7 mouse cellular contexts compared by ENCODE assay signal in genomic region chr7:31168412-31168811, GRCm38 (mm10). TPM values are rescaled to one million over a fixed set of nuclear protein-coding genes. Genes with fewer than 3 reads are reported as not detected.
DNase-seq lines count a peak whose midpoint lies in the region; ATAC-seq and TF ChIP-seq lines count a peak whose summit lies in the region.

No protein-coding gene starts in this region.

- H3K9me3 ChIP-seq in CH12.LX (replicated peaks; ENCODE audit: low read length) = no peaks in the 10 kb centered on the region
- H3K9me3 ChIP-seq in megakaryocyte, embryonic 14.5 days = peaks cover 14% of the 10 kb centered on the region
- H3K9me3 ChIP-seq in hindbrain, embryonic 14.5 days (ENCODE audit: control insufficient read depth, low read length) = 0 out of 2 replicates have a peak, but pooled peaks cover 4% of the 10 kb centered on the region
- no peaks in the 10 kb centered on the region for H3K9me3 ChIP-seq in midbrain, postnatal 0 days (ENCODE audit: low read length)

- no peak for TF ChIP-seq EP300 in CH12.LX (IDR thresholded peaks at IDR 0.05; ENCODE audit: low read length)

- H3K36me3 ChIP-seq in CH12.LX (replicated peaks in 1 of 2; ENCODE audit: control insufficient read depth in 1 of 2, insufficient read depth in 1 of 2, low read length in 1 of 2) = no peaks in the 10 kb centered on the region
- H3K36me3 ChIP-seq in megakaryocyte, embryonic 14.5 days (replicated peaks; ENCODE audit: low read length) = no peaks in the 10 kb centered on the region
- no peaks in the 10 kb centered on the region for H3K36me3 ChIP-seq in hindbrain, embryonic 14.5 days (replicated peaks; ENCODE audit: control insufficient read depth, insufficient read depth)
- no peaks in the 10 kb centered on the region for H3K36me3 ChIP-seq in midbrain, postnatal 0 days (ENCODE audit: insufficient read depth, low read length)

- H3K9ac ChIP-seq in CH12.LX (ENCODE audit: insufficient read depth, low read depth) = no peak overlapping the region
- no peak overlapping the region for H3K9ac ChIP-seq in hindbrain, embryonic 14.5 days
- no peak overlapping the region for H3K9ac ChIP-seq in midbrain, postnatal 0 days (replicated peaks; ENCODE audit: low read length, poor library complexity, severe bottlenecking)

- no peak for TF ChIP-seq RAD21 in CH12.LX (IDR thresholded peaks at IDR 0.05; ENCODE audit: low read depth, low read length)

- dilution Hi-C loops in CH12.LX (cut with MboI; ENCODE audit: extremely low pct_ligation_motif_present, extremely low pct_unique_long_range_greater_than_20kb, low sequenced_read_pairs) = no loop called here

- in situ Hi-C loops in CH12.LX (cut with MboI; ENCODE audit: low pct_ligation_motif_present, low pct_unique_long_range_greater_than_20kb, low sequenced_read_pairs) = no loop called here

- peaks cover 6 to 9% of the 10 kb centered on the region in 2 experiments; a peak in 3 of 4 replicates for H3K4me1 ChIP-seq in CH12.LX (ENCODE audit: control insufficient read depth in 1 of 2, insufficient read depth in 2 of 2)
- peaks cover 63% of the 10 kb centered on the region for H3K4me1 ChIP-seq in megakaryocyte, embryonic 14.5 days
- no peaks in the 10 kb centered on the region for H3K4me1 ChIP-seq in hindbrain, embryonic 14.5 days (replicated peaks; ENCODE audit: control insufficient read depth, insufficient read depth, low read length)
- H3K4me1 ChIP-seq in midbrain, postnatal 0 days (ENCODE audit: insufficient read depth, low read length) = no peaks in the 10 kb centered on the region

- no peak overlapping the region for H3K4me2 ChIP-seq in CH12.LX (ENCODE audit: insufficient read depth, low read depth, poor library complexity, severe bottlenecking)
- H3K4me2 ChIP-seq in hindbrain, embryonic 14.5 days (replicated peaks) = no peak overlapping the region
- H3K4me2 ChIP-seq in midbrain, postnatal 0 days (ENCODE audit: low read depth, low read length, poor library complexity, severe bottlenecking) = no peak overlapping the region

- H3K79me2 ChIP-seq in CH12.LX (replicated peaks; ENCODE audit: control insufficient read depth, extremely low read depth, insufficient read depth, poor library complexity, severe bottlenecking) = no peaks in the 10 kb centered on the region

- no peak overlapping the region for H3K27ac ChIP-seq in CH12.LX (ENCODE audit: insufficient read depth, low read depth)
- H3K27ac ChIP-seq in hindbrain, embryonic 14.5 days = no peak overlapping the region
- H3K27ac ChIP-seq in midbrain, postnatal 0 days (ENCODE audit: low read depth, low read length) = no peak overlapping the region

- H3K4me3 ChIP-seq in CH12.LX (replicated peaks in 1 of 3; ENCODE audit: low read depth in 2 of 3, low read length in 2 of 3, poor library complexity in 1 of 3) = no peak overlapping the region
- peak overlapping the region; percentile 75 for H3K4me3 ChIP-seq in megakaryocyte, embryonic 14.5 days (replicated peaks)
- no peak overlapping the region for H3K4me3 ChIP-seq in hindbrain, embryonic 14.5 days (replicated peaks; ENCODE audit: low read length)
- H3K4me3 ChIP-seq in midbrain, postnatal 0 days (ENCODE audit: low read depth, low read length) = no peak overlapping the region

- no peaks in the 10 kb centered on the region for H3K27me3 ChIP-seq in CH12.LX (replicated peaks)
- H3K27me3 ChIP-seq in megakaryocyte, embryonic 14.5 days (replicated peaks) = peaks cover under 1% of the 10 kb centered on the region
- no peaks in the 10 kb centered on the region for H3K27me3 ChIP-seq in hindbrain, embryonic 14.5 days (ENCODE audit: control insufficient read depth, insufficient read depth, low read length)
- no peaks in the 10 kb centered on the region for H3K27me3 ChIP-seq in midbrain, postnatal 0 days (ENCODE audit: insufficient read depth, low read length)

- 65% methylated on average over 8 of the region's 8 CpGs for WGBS in hindbrain, embryonic 14.5 days
- 65% methylated on average over 8 of the region's 8 CpGs for WGBS in midbrain, postnatal 0 days

- no peak for DNase-seq in CH12.LX (ENCODE audit: extremely low read depth)
- DNase-seq in kidney, postnatal 25 days = peak; percentile 48 to 76
- no peak for DNase-seq in hindbrain, embryonic 14.5 days (ENCODE audit: low spot score)
- no peak for DNase-seq in gastrocnemius, postnatal 10 days
- DNase-seq in midbrain, postnatal 0 days (ENCODE audit: low spot score) = no peak

- peak; percentile 96 for ATAC-seq in common myeloid progenitor, adult 5-6 weeks (replicated peaks; ENCODE audit: low read depth, poor library complexity, severe bottlenecking)
- no peak for ATAC-seq in hindbrain, embryonic 14.5 days (ENCODE audit: low FRiP score)
- ATAC-seq in midbrain, postnatal 0 days (ENCODE audit: low FRiP score) = no peak

- TF ChIP-seq POLR2A in CH12.LX (IDR thresholded peaks at IDR 0.05; ENCODE audit: low read depth, low read length) = no peak

- no peak for TF ChIP-seq CTCF in CH12.LX (conservative IDR thresholded peaks at IDR 0.05 in 1 of 2, IDR thresholded peaks at IDR 0.05 in 1 of 2; ENCODE audit: low read depth in 2 of 2, low read length in 2 of 2)
- no peak for TF ChIP-seq CTCF in midbrain, postnatal 0 days (IDR thresholded peaks at IDR 0.05)

TF ChIP-seq in CH12.LX, 34 proteins besides CTCF, POLR2A, EP300 and RAD21:
- TF ChIP-seq ZKSCAN1 (IDR thresholded peaks at IDR 0.05; ENCODE audit: borderline replicate concordance, low read depth, low read length) (no peak), BHLHE40 (IDR thresholded peaks at IDR 0.05; ENCODE audit: low read depth, low read length) (0 out of 2 replicates have a peak, but pooled peaks have one; percentile 12), ZMIZ1 (IDR thresholded peaks at IDR 0.05; ENCODE audit: low read depth, low read length) (no peak), NRF1 (IDR thresholded peaks at IDR 0.05; ENCODE audit: low read depth, low read length) (no peak), MXI1 (IDR thresholded peaks at IDR 0.05; ENCODE audit: low read depth, low read length) (no peak), CHD1 (IDR thresholded peaks at IDR 0.05; ENCODE audit: low read depth, low read length) (no peak), UBTF (IDR thresholded peaks at IDR 0.05; ENCODE audit: low read depth, low read length) (no peak), TBP (conservative IDR thresholded peaks at IDR 0.05; ENCODE audit: low read depth, low read length) (no peak), ELF1 (IDR thresholded peaks at IDR 0.05; ENCODE audit: low read depth, low read length) (no peak), MAX (IDR thresholded peaks at IDR 0.05; ENCODE audit: low read length) (no peak), MAZ (IDR thresholded peaks at IDR 0.05; ENCODE audit: low read depth, low read length) (no peak), JUN (IDR thresholded peaks at IDR 0.05; ENCODE audit: insufficient read depth, low read depth, low read length) (no peak), TCF12 (IDR thresholded peaks at IDR 0.05; ENCODE audit: low read depth, low read length) (no peak), IRF4 (IDR thresholded peaks at IDR 0.05; ENCODE audit: low read depth, low read length) (no peak), ZNF384 (IDR thresholded peaks at IDR 0.05; ENCODE audit: low read depth, low read length) (no peak), MEF2A (IDR thresholded peaks at IDR 0.05; ENCODE audit: borderline replicate concordance, low read depth, low read length) (0 out of 2 replicates have a peak, but pooled peaks have one; percentile 13)

RNA-seq across cellular contexts. Expression of gene Gramd1a, which starts 12.7 kb away (rescaled TPM):
- total RNA-seq in CH12.LX (2012; rRNA removed) (66.6 and 86.0 TPM in 2 replicates), CH12.LX (2014; rRNA removed) (45.7 and 49.5 TPM in 2 replicates)
- 70.0 and 90.7 TPM in 2 replicates for polyA plus RNA-seq in CH12.LX (2012; ENCODE audit: insufficient read length, low read depth)
- 30.8 and 38.7 TPM in 2 replicates for total RNA-seq in common myeloid progenitor, adult 5-6 weeks (2017)
- polyA plus RNA-seq in megakaryocyte, embryonic 14.5 days (2012; ENCODE audit: insufficient read depth, low replicate concordance) = 122 and 287 TPM in 2 replicates
- polyA plus RNA-seq in hindbrain, embryonic 14.5 days (2014; fragmentation: Nextera tagmentation; extraction: Ambion mirVana) = 191 and 198 TPM in 2 replicates
- 10 to 100 TPM; 35.0 to 35.8 TPM for total RNA-seq in gastrocnemius, postnatal 10 days (2021)
- 253 and 270 TPM in 2 replicates for total RNA-seq in midbrain, postnatal 0 days (2014; rRNA removed)
- 160 and 177 TPM in 2 replicates for polyA plus RNA-seq in midbrain, postnatal 0 days (2015; fragmentation: Nextera tagmentation; extraction: Ambion mirVana)

RNA-seq across cellular contexts. Expression of gene Scn1b, which starts 41.6 kb away (rescaled TPM):
- 0.17 and 0.30 TPM in 2 replicates for total RNA-seq in CH12.LX (2012; rRNA removed)
- total RNA-seq in CH12.LX (2014; rRNA removed) = not detected in 2 replicates
- polyA plus RNA-seq in CH12.LX (2012; ENCODE audit: insufficient read length, low read depth) = not detected in 2 replicates
- total RNA-seq in common myeloid progenitor, adult 5-6 weeks (2017) = 2.1 TPM in 1 of 2 replicates, not detected in the other
- polyA plus RNA-seq in megakaryocyte, embryonic 14.5 days (2012; ENCODE audit: insufficient read depth, low replicate concordance) = 8.8 and 28.4 TPM in 2 replicates
- 13.0 and 18.3 TPM in 2 replicates for polyA plus RNA-seq in hindbrain, embryonic 14.5 days (2014; fragmentation: Nextera tagmentation; extraction: Ambion mirVana)
- total RNA-seq in gastrocnemius, postnatal 10 days (2021) = 100 to 1,000 TPM; 303 to 352 TPM
- total RNA-seq in midbrain, postnatal 0 days (2014; rRNA removed) = 45.0 and 57.5 TPM in 2 replicates
- 32.3 and 35.8 TPM in 2 replicates for polyA plus RNA-seq in midbrain, postnatal 0 days (2015; fragmentation: Nextera tagmentation; extraction: Ambion mirVana)

RNA-seq across cellular contexts. Expression of gene Hpn, which starts 53.3 kb away (rescaled TPM):
- total RNA-seq in CH12.LX (2012; rRNA removed) (1.7 and 3.0 TPM in 2 replicates), CH12.LX (2014; rRNA removed) (8.7 and 11.2 TPM in 2 replicates)
- 16.7 and 18.7 TPM in 2 replicates for polyA plus RNA-seq in CH12.LX (2012; ENCODE audit: insufficient read length, low read depth)
- 13.4 and 19.9 TPM in 2 replicates for total RNA-seq in common myeloid progenitor, adult 5-6 weeks (2017)
- polyA plus RNA-seq in megakaryocyte, embryonic 14.5 days (2012; ENCODE audit: insufficient read depth, low replicate concordance) = 1.8 TPM in 1 of 2 replicates, not detected in the other
- 0.55 and 0.67 TPM in 2 replicates for polyA plus RNA-seq in hindbrain, embryonic 14.5 days (2014; fragmentation: Nextera tagmentation; extraction: Ambion mirVana)
- total RNA-seq in gastrocnemius, postnatal 10 days (2021) = 1 to 10 TPM; 6.8 to 7.8 TPM
- 0.49 and 2.6 TPM in 2 replicates for total RNA-seq in midbrain, postnatal 0 days (2014; rRNA removed)
- 0.62 TPM in 1 of 2 replicates, not detected in the other for polyA plus RNA-seq in midbrain, postnatal 0 days (2015; fragmentation: Nextera tagmentation; extraction: Ambion mirVana)

Comparison
In these comparisons a context has a peak if more than half of its experiments do, and no peak if none do; other contexts are left out.
1. DNase-seq: peak in kidney, postnatal 25 days (2 of 2); none in CH12.LX (single experiment), hindbrain, embryonic 14.5 days (single experiment), gastrocnemius, postnatal 10 days (single experiment) and midbrain, postnatal 0 days (single experiment).
2. RNA of gene Scn1b, which starts 41.6 kb away (total RNA-seq): 303 to 352 TPM in gastrocnemius, postnatal 10 days and 45.0 to 57.5 TPM in midbrain, postnatal 0 days; 0.17 to 0.30 TPM in CH12.LX and 2.1 TPM in common myeloid progenitor, adult 5-6 weeks; every median in the first group is over 10 times any median in the second.